In the genomic region with DNA sequence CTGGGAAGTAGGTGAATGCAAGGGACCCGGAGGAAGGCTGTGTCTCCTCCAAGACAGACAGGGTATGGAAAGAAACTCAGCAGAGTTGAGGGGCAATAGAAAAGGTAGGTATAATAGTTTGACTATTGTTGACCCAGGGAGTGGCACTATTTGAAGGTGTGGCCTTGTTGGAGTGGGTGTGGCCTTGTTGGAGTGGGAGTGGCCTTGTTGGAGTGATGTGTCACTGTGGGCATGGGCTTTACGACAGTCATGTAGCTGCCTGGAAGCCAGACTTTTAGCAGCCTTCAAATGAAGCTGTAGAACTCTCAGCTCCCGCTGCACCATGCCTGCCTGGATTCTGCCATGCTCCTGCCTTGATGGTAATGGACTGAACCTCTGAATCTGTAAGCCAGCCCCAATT, we compare ENCODE assay signal across 27 mouse cellular contexts.
DNase-seq lines count a peak whose midpoint lies in the region; ATAC-seq and TF ChIP-seq lines count a peak whose summit lies in the region.
"Had no signal": no experiment of that assay in that cellular context is flagged by ENCODE, and none has a peak within 500 bp of the region (broad histone marks: within the 10 kb centered on the region; RNA-seq: fewer than 3 reads in every experiment).

No protein-coding gene starts in this region.

- no peak overlapping the region for H3K9ac ChIP-seq in liver, embryonic 14.5 days (replicated peaks)
- H3K9ac ChIP-seq in liver, embryonic 11.5 days (ENCODE audit: low read depth, low read length): no peak overlapping the region
- no peak overlapping the region for H3K9ac ChIP-seq in intestine, postnatal 0 days (ENCODE audit: low read depth, low read length)
- H3K9ac ChIP-seq in hindbrain, embryonic 13.5 days: no peak overlapping the region
- H3K9ac ChIP-seq: embryonic facial prominence, embryonic 15.5 days; lung, embryonic 15.5 days; midbrain, embryonic 12.5 days had no signal

- ATAC-seq in liver, embryonic 14.5 days (ENCODE audit: insufficient read depth): 0 out of 2 replicates have a peak, but pooled peaks have one; percentile 31
- ATAC-seq in liver, embryonic 11.5 days (replicated peaks; ENCODE audit: low FRiP score): no peak
- peak; percentile 53 for ATAC-seq in intestine, postnatal 0 days
- ATAC-seq in hindbrain, embryonic 13.5 days (ENCODE audit: low FRiP score): no peak
- ATAC-seq: forebrain, embryonic 14.5 days had no signal

- no peaks in the 10 kb centered on the region for H3K36me3 ChIP-seq in liver, embryonic 14.5 days (replicated peaks; ENCODE audit: control insufficient read depth, insufficient read depth, low read depth)
- H3K36me3 ChIP-seq in liver, embryonic 11.5 days (ENCODE audit: control insufficient read depth, insufficient read depth, low read length): no peaks in the 10 kb centered on the region
- no peaks in the 10 kb centered on the region for H3K36me3 ChIP-seq in intestine, postnatal 0 days (ENCODE audit: control insufficient read depth, insufficient read depth)
- H3K36me3 ChIP-seq in kidney, adult 2 months (ENCODE audit: control insufficient read depth, insufficient read depth, low read length): no peaks in the 10 kb centered on the region
- H3K36me3 ChIP-seq in hindbrain, embryonic 13.5 days: peaks cover 33% of the 10 kb centered on the region
- H3K36me3 ChIP-seq: embryonic facial prominence, embryonic 15.5 days; lung, embryonic 15.5 days had no signal

- no peak overlapping the region for H3K4me2 ChIP-seq in liver, embryonic 14.5 days (ENCODE audit: low read depth)
- no peak overlapping the region for H3K4me2 ChIP-seq in liver, embryonic 11.5 days
- H3K4me2 ChIP-seq in intestine, postnatal 0 days (replicated peaks; ENCODE audit: low read depth): no peak overlapping the region
- no peak overlapping the region for H3K4me2 ChIP-seq in hindbrain, embryonic 13.5 days
- H3K4me2 ChIP-seq: embryonic facial prominence, embryonic 15.5 days; heart, embryonic 11.5 days; lung, embryonic 15.5 days; midbrain, embryonic 12.5 days had no signal

- 61% methylated on average over 3 of the region's 3 CpGs for WGBS in liver, embryonic 14.5 days (ENCODE audit: insufficient replicate concordance)
- WGBS in liver, embryonic 11.5 days: 62% methylated on average over 3 of the region's 3 CpGs
- WGBS in intestine, postnatal 0 days: 73% methylated on average over 3 of the region's 3 CpGs
- 88% methylated on average over 3 of the region's 3 CpGs for WGBS in kidney, adult 2 months
- 94% methylated on average over 3 of the region's 3 CpGs for WGBS in hindbrain, embryonic 13.5 days

- no peak for TF ChIP-seq CTCF in liver, embryonic 14.5 days (IDR thresholded peaks at IDR 0.05; ENCODE audit: low read depth)
- TF ChIP-seq CTCF in intestine, postnatal 0 days (IDR thresholded peaks at IDR 0.05; ENCODE audit: low read depth): no peak
- TF ChIP-seq CTCF in kidney, adult 2 months (conservative IDR thresholded peaks at IDR 0.05; ENCODE audit: insufficient read depth, insufficient read length, low read depth, low read length): no peak

- TF ChIP-seq POLR2A in kidney, adult 2 months (IDR thresholded peaks at IDR 0.05; ENCODE audit: low read depth, low read length): no peak

- H3K27ac ChIP-seq in liver, embryonic 14.5 days: no peak overlapping the region
- H3K27ac ChIP-seq in liver, embryonic 11.5 days (ENCODE audit: low read depth, low read length): no peak overlapping the region
- no peak overlapping the region for H3K27ac ChIP-seq in intestine, postnatal 0 days (ENCODE audit: low read depth, low read length)
- H3K27ac ChIP-seq in kidney, adult 2 months (ENCODE audit: insufficient read depth, low read depth, low read length): no peak overlapping the region
- H3K27ac ChIP-seq in hindbrain, embryonic 13.5 days: no peak overlapping the region
- H3K27ac ChIP-seq: embryonic facial prominence, embryonic 15.5 days; hindbrain, embryonic 10.5 days; left cerebral cortex, adult 2 months; lung, embryonic 15.5 days; midbrain, embryonic 12.5 days had no signal

- no peak for TF ChIP-seq EP300 in liver, embryonic 14.5 days (IDR thresholded peaks at IDR 0.05; ENCODE audit: low read depth)

- DNase-seq in adrenal gland, adult 2 months: peak; percentile 62
- DNase-seq in adrenal gland, adult 8-10 months: no peak
- DNase-seq in liver, embryonic 14.5 days (ENCODE audit: low read depth in 3 of 3, low spot score in 3 of 3): no peak
- DNase-seq in liver, embryonic 11.5 days (ENCODE audit: low spot score): no peak
- DNase-seq in kidney, adult 2 months: no peak
- no peak for DNase-seq in Muller cell, postnatal 12 days (ENCODE audit: inconsistent ontology term)
- DNase-seq: B cell, adult 2 months; cerebellum, adult 2 months; cerebellum, postnatal 36 days; embryo, embryonic 11 days; gastrocnemius, postnatal 10 days; heart, postnatal 10 days; kidney, adult 8-10 months; kidney, postnatal 10 days; left cerebral cortex, postnatal 4 days; lung, postnatal 36 days; thymus, postnatal 14 days had no signal

- no peaks in the 10 kb centered on the region for H3K9me3 ChIP-seq in liver, embryonic 14.5 days (ENCODE audit: control insufficient read depth, low read length)
- no peaks in the 10 kb centered on the region for H3K9me3 ChIP-seq in liver, embryonic 11.5 days (ENCODE audit: control insufficient read depth, low read length)
- H3K9me3 ChIP-seq in intestine, postnatal 0 days (ENCODE audit: control insufficient read depth): no peaks in the 10 kb centered on the region
- no peaks in the 10 kb centered on the region for H3K9me3 ChIP-seq in hindbrain, embryonic 13.5 days
- H3K9me3 ChIP-seq: embryonic facial prominence, embryonic 15.5 days; hindbrain, embryonic 10.5 days; lung, embryonic 15.5 days had no signal

- H3K4me3 ChIP-seq in liver, embryonic 14.5 days (ENCODE audit: insufficient read depth in 1 of 2, low read depth in 2 of 2, low read length in 2 of 2): no peak overlapping the region
- no peak overlapping the region for H3K4me3 ChIP-seq in liver, embryonic 11.5 days (ENCODE audit: low read depth, low read length)
- no peak overlapping the region for H3K4me3 ChIP-seq in intestine, postnatal 0 days (ENCODE audit: low read depth, low read length)
- no peak overlapping the region for H3K4me3 ChIP-seq in kidney, adult 2 months (ENCODE audit: insufficient read depth, low read depth, low read length)
- no peak overlapping the region for H3K4me3 ChIP-seq in hindbrain, embryonic 13.5 days
- H3K4me3 ChIP-seq: embryonic facial prominence, embryonic 15.5 days; hindbrain, embryonic 10.5 days; left cerebral cortex, adult 2 months; lung, embryonic 15.5 days; midbrain, embryonic 12.5 days had no signal

- H3K27me3 ChIP-seq in liver, embryonic 14.5 days (ENCODE audit: control insufficient read depth, insufficient read depth, low read length): no peaks in the 10 kb centered on the region
- H3K27me3 ChIP-seq in liver, embryonic 11.5 days (replicated peaks; ENCODE audit: control insufficient read depth, insufficient read depth, low read length): no peaks in the 10 kb centered on the region
- no peaks in the 10 kb centered on the region for H3K27me3 ChIP-seq in intestine, postnatal 0 days (replicated peaks; ENCODE audit: control insufficient read depth, insufficient read depth, low read length)
- H3K27me3 ChIP-seq in kidney, adult 2 months (replicated peaks; ENCODE audit: control insufficient read depth, insufficient read depth, low read length): no peaks in the 10 kb centered on the region
- no peaks in the 10 kb centered on the region for H3K27me3 ChIP-seq in hindbrain, embryonic 13.5 days
- H3K27me3 ChIP-seq: CH12.LX; embryonic facial prominence, embryonic 15.5 days; lung, embryonic 15.5 days; midbrain, embryonic 12.5 days had no signal

- peaks cover 0 to 4% of the 10 kb centered on the region in 2 experiments; a peak in 1 of 4 replicates for H3K4me1 ChIP-seq in liver, embryonic 14.5 days (replicated peaks; ENCODE audit: control insufficient read depth in 2 of 2, insufficient read depth in 2 of 2, low read length in 1 of 2)
- H3K4me1 ChIP-seq in liver, embryonic 11.5 days (replicated peaks; ENCODE audit: control insufficient read depth, insufficient read depth, low read length): no peaks in the 10 kb centered on the region
- H3K4me1 ChIP-seq in intestine, postnatal 0 days (replicated peaks; ENCODE audit: control insufficient read depth, insufficient read depth, low read length): no peaks in the 10 kb centered on the region
- H3K4me1 ChIP-seq in kidney, adult 2 months (ENCODE audit: control insufficient read depth, insufficient read depth, low read length): no peaks in the 10 kb centered on the region
- H3K4me1 ChIP-seq in hindbrain, embryonic 13.5 days (replicated peaks): peaks cover 7% of the 10 kb centered on the region; the same call in 1 of the 2 replicates
- H3K4me1 ChIP-seq: embryonic facial prominence, embryonic 15.5 days; hindbrain, embryonic 10.5 days; lung, embryonic 15.5 days had no signal

Comparison
In these comparisons a context has a peak if more than half of its experiments do, and no peak if none do; other contexts are left out.
1. ATAC-seq: peak in liver, embryonic 14.5 days (single experiment) and intestine, postnatal 0 days (single experiment); none in liver, embryonic 11.5 days (single experiment) and hindbrain, embryonic 13.5 days (single experiment).